Mouse (Mus musculus) midbrain, embryonic 10.5 days (tissue): ENCODE data around the gene A930004D18Rik. TPM values are rescaled to one million over a fixed set of nuclear protein-coding genes. Genes with fewer than 3 reads are reported as not detected.

Source experiments
- DNase-seq: peaks from one replicate; pipeline ENCODE4 v3.0.0-alpha.2; 2017; ENCODE audit warnings: low spot score
- H3K27ac ChIP-seq: fragments of 300-500 bp; sonication (generic); replicated peaks from 2 replicates; pipeline ENCODE4 v1.5.1; 2016; ENCODE audit warnings: mild to moderate bottlenecking
- H3K27me3 ChIP-seq: fragments of 300-500 bp; sonication (generic); 2 replicates; pipeline ENCODE4 v1.6.1; 2016; ENCODE audit warnings: low read depth, mild to moderate bottlenecking; ENCODE audit not compliant: poor library complexity, severe bottlenecking
- H3K36me3 ChIP-seq: fragments of 300-500 bp; sonication (generic); 2 replicates; pipeline ENCODE4 v1.6.1; 2016; ENCODE audit warnings: mild to moderate bottlenecking, moderate library complexity
- H3K4me1 ChIP-seq: fragments of 300-500 bp; sonication (generic); 2 replicates; pipeline ENCODE4 v1.6.1; 2016
- H3K4me3 ChIP-seq: fragments of 300-500 bp; sonication (generic); 2 replicates; pipeline ENCODE4 v1.5.1; 2016; ENCODE audit warnings: mild to moderate bottlenecking, moderate library complexity
- H3K9me3 ChIP-seq: fragments of 300-500 bp; sonication (generic); replicated peaks from 2 replicates; pipeline ENCODE4 v1.6.1; 2016; ENCODE audit warnings: mild to moderate bottlenecking
- WGBS: fragments of 180-500 bp; shearing (Covaris S2); methylation state at CpG from one replicate; pipeline ENCODE4 v1.1.7; 2016; 5-methylcytosine and 5-hydroxymethylcytosine counted together
- polyA plus RNA-seq: library from polyadenylated mRNA; unstranded; fragments of >200 nt; fragmentation: Nextera tagmentation; extraction: Ambion mirVana; gene quantifications from 2 replicates; pipeline ENCODE4 v1.2.1, GENCODE M21; 2016

A930004D18Rik gene
- polyA plus RNA-seq, 1 experiment from 2014 or later = 25.0 TPM

GRCm38 (mm10) chr2:18050541-18050985, 13.0 kb upstream of the A930004D18Rik start:
- Histone ChIP-seq H3K27me3 (no peaks in the 10 kb centered on the region), H3K27ac (peak overlapping the region; percentile 100), H3K4me3 (peak overlapping the region; percentile 81), H3K36me3 (peaks cover 13% of the 10 kb centered on the region), H3K4me1 (peaks cover 56% of the 10 kb centered on the region), H3K9me3 (no peaks in the 10 kb centered on the region)
- peak; percentile 50 for DNase-seq
- 3% methylated on average over 10 of the region's 10 CpGs for WGBS

GRCm38 (mm10) chr2:18050018-18050417, 12.5 kb upstream of the A930004D18Rik start:
- Histone ChIP-seq H3K9me3 (no peaks in the 10 kb centered on the region), H3K36me3 (peaks cover 15% of the 10 kb centered on the region), H3K4me1 (peaks cover 56% of the 10 kb centered on the region), H3K4me3 (peak overlapping the region; percentile 81), H3K27ac (peak overlapping the region; percentile 100), H3K27me3 (no peaks in the 10 kb centered on the region)
- WGBS = 5% methylated on average over 2 of the region's 2 CpGs
- no peak for DNase-seq

DNA sequence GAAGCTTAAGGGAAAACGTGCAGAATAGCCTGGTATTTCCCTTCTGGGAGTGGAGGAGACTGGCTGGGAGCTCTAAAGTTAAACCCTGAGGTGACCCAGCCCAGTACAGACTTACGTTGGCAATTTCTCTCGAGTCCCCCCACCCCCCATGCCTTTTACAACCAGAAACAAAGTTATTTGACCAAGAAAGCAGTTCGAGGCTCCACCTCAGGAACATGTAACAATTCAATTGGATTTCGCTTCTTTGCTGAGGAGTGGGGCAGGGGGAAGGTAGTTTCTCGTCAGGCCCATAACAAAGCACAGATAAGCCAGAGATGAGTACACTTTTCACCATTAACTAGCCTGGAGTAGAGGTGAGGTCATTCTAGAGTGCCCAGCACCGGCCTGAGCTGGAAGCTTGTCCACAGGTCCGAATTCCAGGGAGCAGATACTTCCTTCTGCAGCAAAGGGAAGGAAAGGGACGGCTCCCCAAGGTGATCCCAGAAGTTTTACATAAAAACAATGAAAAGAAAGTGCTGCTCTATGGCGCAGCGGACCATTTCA, 11.8 kb upstream of the A930004D18Rik start:
- Histone ChIP-seq H3K4me3 (peak overlapping the region; percentile 81), H3K27ac (peak overlapping the region; percentile 100), H3K27me3 (no peaks in the 10 kb centered on the region), H3K9me3 (no peaks in the 10 kb centered on the region), H3K36me3 (peaks cover 15% of the 10 kb centered on the region), H3K4me1 (peaks cover 53% of the 10 kb centered on the region)
- WGBS = under 1% methylated on average over 11 of the region's 11 CpGs
- peak; percentile 58 for DNase-seq

GRCm38 (mm10) chr2:18048453-18049075, 11.0 kb upstream of the A930004D18Rik start, which contains the start of gene Skida1:
Gene Skida1, minus strand, starts transcription at chr2:18049051.
- H3K27me3 ChIP-seq = no peaks in the 10 kb centered on the region
- no peaks in the 10 kb centered on the region for H3K9me3 ChIP-seq
- H3K36me3 ChIP-seq = peaks cover 15% of the 10 kb centered on the region
- H3K27ac ChIP-seq = peak within 1 kb of the TSS; percentile 100
- peak within 1 kb of the TSS; percentile 81 for H3K4me3 ChIP-seq
- H3K4me1 ChIP-seq = peaks cover 45% of the 10 kb centered on the region
- WGBS = under 1% methylated on average over 17 of the region's 17 CpGs
- peak; percentile 67 for DNase-seq

GRCm38 (mm10) chr2:18047646-18048452, 10.3 kb upstream of the A930004D18Rik start:
- H3K4me1 ChIP-seq = peaks cover 45% of the 10 kb centered on the region
- under 1% methylated on average over 70 of the region's 70 CpGs for WGBS
- no peaks in the 10 kb centered on the region for H3K27me3 ChIP-seq
- H3K36me3 ChIP-seq = peaks cover 16% of the 10 kb centered on the region
- no peaks in the 10 kb centered on the region for H3K9me3 ChIP-seq
- peak overlapping the region; percentile 100 for H3K27ac ChIP-seq
- DNase-seq = peak; percentile 75
- peak overlapping the region; percentile 81 for H3K4me3 ChIP-seq

- WGBS = under 1% methylated on average over 63 of the region's 64 CpGs
- H3K4me1 ChIP-seq = peaks cover 45% of the 10 kb centered on the region
- no peaks in the 10 kb centered on the region for H3K9me3 ChIP-seq
These were observed 9.5 kb upstream of the A930004D18Rik start for GRCm38 (mm10) chr2:18046758-18047645.

DNA sequence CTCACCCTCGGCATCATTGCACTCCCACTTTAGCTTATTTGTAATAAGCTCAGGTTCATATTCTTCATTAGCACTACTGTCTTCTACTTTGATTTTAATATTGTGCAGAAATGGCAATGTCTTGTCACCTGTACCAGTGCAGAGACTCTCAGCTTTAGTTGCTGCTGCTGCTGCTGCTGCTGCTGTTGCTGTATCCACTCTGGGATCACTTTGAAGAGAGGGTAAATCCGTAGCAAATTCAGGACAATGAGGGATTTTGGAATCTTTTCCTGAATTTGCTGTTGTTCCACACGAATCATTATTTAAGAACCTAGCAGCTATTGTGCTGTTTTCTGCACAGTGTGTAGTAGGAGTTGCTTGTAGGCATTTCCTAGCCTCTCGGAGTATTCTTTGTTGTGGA, 8.6 kb upstream of the A930004D18Rik start:
- Histone ChIP-seq H3K4me3 (peak overlapping the region; percentile 81), H3K4me1 (peaks cover 45% of the 10 kb centered on the region), H3K9me3 (no peaks in the 10 kb centered on the region), H3K36me3 (peaks cover 18% of the 10 kb centered on the region), H3K27ac (peak overlapping the region; percentile 100), H3K27me3 (no peaks in the 10 kb centered on the region)
- DNase-seq = no peak
- WGBS = 1% methylated on average over 4 of the region's 4 CpGs

More at GRCm38 (mm10) chr2:18046758-18047645, 9.5 kb upstream of the A930004D18Rik start:
- peak; percentile 67 for DNase-seq
- Histone ChIP-seq H3K36me3 (peaks cover 18% of the 10 kb centered on the region), H3K4me3 (peak overlapping the region; percentile 81), H3K27ac (peak overlapping the region; percentile 100), H3K27me3 (no peaks in the 10 kb centered on the region)

- 2% methylated on average over 6 of the region's 6 CpGs for WGBS
- peaks cover 45% of the 10 kb centered on the region for H3K4me1 ChIP-seq
- H3K27me3 ChIP-seq = no peaks in the 10 kb centered on the region
- H3K27ac ChIP-seq = peak overlapping the region; percentile 100
- H3K9me3 ChIP-seq = no peaks in the 10 kb centered on the region
- H3K4me3 ChIP-seq = peak overlapping the region; percentile 81
- no peak for DNase-seq
- peaks cover 18% of the 10 kb centered on the region for H3K36me3 ChIP-seq
These were observed 8.2 kb upstream of the A930004D18Rik start for GRCm38 (mm10) chr2:18045781-18046181.

- H3K9me3 ChIP-seq = no peaks in the 10 kb centered on the region
- no peak for DNase-seq
- peaks cover 45% of the 10 kb centered on the region for H3K4me1 ChIP-seq
- peaks cover 22% of the 10 kb centered on the region for H3K36me3 ChIP-seq
- 2% methylated on average over 7 of the region's 7 CpGs for WGBS
- no peaks in the 10 kb centered on the region for H3K27me3 ChIP-seq
- H3K4me3 ChIP-seq = peak overlapping the region; percentile 81
- peak overlapping the region; percentile 100 for H3K27ac ChIP-seq
These were observed 7.7 kb upstream of the A930004D18Rik start for GRCm38 (mm10) chr2:18045143-18045780.

DNA sequence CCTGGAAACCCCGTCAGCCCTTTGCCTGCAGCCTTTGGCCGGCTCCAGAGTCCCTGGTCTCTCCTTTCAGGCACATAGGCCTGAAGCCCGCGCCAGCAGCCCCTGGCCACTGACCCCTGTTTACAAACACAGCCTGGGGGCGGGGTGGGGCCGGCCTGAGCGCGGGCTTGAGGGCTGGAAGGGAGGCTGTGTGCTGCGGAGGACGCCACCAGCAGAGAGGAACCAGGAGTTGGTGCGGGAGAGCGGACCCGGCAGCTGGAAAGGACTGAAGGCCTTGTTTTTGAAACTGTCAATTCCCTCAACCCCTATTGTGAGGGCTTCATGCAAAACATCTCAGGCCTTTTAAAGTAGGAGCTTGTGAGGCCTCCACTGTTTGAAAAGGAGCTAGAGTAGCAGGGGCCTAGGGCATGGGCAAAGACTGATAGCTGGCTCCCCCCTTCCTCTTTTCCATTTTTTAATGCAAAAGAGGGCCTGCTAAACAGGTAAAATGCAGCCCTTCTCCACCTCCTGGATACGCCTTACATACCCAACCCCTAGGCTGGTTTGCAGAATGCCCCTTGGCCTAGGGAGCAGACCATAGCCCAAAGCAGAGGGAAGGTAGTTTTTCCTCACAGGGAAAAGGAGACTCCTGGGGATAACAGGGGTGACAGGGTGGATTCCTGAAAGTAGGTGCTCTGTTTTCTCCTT, 3.8 kb upstream of the A930004D18Rik start:
- peak overlapping the region; percentile 100 for H3K27ac ChIP-seq
- WGBS = 4% methylated on average over 14 of the region's 14 CpGs
- no peaks in the 10 kb centered on the region for H3K9me3 ChIP-seq
- H3K27me3 ChIP-seq = no peaks in the 10 kb centered on the region
- peak overlapping the region; percentile 81 for H3K4me3 ChIP-seq
- H3K36me3 ChIP-seq = peaks cover 20% of the 10 kb centered on the region
- DNase-seq = peak; percentile 92
- peaks cover 72% of the 10 kb centered on the region for H3K4me1 ChIP-seq
